Mouse (Mus musculus) cerebellum, postnatal 25 days (tissue): Measurements from ENCODE around the gene Tln2.

Source experiments
- DNase-seq, 2 experiments: peaks; one replicate each; pipeline ENCODE4 v3.0.0; 2021; ENCODE audit warnings: mixed read lengths in 2 of 2

The Tln2 gene

DNA sequence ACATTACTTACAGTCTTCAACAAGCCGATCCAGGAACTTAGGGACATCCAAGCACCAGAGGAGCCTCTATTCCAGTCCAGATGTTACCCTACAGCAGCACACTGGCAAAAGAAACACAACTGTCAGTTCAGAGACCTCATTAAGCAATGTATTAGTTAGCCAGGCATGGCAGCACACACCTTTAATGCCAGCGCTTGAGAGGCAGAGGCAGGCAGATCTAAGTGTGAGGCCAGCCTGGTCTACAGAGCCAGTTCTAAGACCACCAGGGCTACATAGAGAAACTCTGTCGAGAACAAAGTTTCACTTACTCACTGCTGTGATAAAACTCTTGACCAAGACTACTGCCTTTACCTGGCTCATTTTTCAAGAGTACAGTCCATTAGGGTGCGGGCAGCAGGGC, at the start of gene Tln2:
Gene Tln2, minus strand, starts transcription at position 101 of the 400 bp plus-strand sequence.
- no peak for DNase-seq

DNA sequence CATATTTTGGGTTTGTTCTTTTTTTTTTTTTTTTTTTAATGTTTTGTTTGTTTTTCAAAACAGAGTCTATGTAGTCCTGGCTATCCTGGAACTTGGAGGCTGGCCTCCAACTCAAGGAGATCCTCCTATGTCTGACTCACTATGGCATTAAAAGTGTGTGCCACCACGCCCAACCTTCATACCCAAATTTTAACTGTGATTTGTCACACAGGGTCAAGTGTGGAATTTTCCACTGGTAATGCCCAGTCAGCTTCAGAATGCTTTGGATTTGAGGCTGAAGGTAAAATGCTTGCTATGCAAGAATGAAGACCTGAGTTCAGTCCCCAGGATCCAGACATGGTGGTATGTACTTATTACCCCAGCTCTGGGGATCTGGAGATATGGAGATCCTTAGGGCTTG, 49.7 kb upstream of the Tln2 start:
- no peak for DNase-seq

DNA sequence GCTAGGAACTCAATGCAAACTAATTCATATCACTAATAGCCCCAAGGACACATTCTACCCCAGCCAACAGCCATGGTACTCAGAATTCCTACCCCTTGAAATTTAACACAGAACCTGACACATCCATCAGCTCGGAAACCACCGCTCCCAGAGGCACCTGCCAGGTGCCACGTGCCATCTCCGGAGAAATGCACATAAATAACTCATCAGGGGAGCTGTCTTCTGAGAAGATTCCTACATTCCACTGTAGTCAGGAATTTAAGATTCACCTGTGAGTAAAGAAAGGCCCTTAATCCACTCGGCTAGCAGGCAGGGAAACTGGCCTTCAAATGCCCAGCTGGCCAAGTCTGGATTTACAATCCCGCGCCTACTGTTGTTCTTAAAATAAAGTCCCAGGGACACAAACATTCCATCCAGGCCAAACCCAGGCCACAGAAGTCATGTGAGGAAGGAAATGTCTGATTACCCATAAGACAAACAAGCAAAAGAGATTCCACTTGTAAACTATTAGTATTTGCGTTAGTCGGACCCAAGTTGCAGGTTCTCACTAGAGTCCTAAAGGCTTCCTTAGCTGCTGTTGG, 48.4 kb upstream of the Tln2 start:
- no peak for DNase-seq

DNA sequence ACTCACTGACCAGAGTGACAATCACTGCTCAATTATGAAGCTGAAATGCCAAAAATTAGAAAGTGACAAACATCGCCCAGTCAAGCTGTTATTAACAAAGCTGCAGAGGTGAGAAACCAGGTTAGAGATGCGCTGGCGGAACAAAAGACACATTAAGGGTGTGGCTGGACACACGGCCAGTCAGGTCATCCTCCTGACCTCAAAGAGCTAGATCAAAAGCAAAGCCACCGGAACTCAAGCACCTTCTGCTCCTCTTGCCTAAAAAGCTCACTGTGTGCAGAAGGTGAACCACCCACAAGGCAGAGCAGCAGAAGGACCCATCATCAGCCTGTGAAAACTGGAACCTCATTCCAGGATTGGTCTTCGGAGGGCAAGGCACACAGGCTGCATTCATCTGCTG, 47.8 kb upstream of the Tln2 start:
- DNase-seq = no peak

DNA sequence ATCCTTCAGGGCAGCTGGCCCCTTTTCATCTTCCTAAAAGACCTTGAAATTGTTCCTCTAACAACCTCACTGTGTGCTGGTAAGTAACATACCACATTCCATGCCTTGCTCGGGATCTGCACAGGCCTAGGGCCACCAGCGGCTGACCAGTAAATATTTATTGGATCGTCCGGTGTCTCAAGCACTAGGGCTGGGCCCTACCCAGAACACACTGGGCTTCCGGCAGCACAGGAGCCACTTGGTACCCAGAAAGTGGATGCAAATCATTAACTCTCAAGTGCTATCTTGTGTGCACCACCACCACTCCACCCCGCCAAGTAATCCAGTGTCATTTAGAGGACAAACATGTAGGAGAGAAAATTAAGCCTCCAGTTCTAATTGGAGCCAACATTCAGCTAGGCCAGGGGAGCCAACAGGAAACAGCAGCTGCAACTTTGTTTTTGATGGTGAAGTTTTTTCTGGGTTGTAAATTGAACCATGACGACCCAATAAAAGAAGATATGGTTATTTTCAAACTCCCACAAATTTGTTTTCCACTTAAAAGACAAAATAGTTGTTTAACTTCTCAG, 46.4 kb upstream of the Tln2 start:
- DNase-seq = no peak

DNA sequence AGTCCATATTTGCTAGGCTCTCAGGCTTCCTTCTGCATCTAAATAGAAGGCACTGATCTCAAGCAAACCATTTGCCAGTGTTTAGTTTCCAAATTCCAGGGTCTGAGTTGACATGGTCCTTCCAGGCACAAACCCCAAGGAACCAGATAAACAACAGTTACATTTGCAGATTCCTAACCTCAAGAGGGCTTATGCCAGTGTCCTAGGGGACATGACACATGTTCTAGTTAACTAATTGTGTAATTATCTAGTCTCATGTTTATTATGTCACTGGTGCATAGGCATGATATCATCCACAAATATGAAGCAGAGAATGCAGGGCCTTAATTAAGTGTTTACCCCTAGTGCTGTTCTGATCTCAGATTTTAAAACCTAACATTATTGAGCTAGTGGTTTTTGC, 45.4 kb upstream of the Tln2 start:
- DNase-seq = no peak

DNA sequence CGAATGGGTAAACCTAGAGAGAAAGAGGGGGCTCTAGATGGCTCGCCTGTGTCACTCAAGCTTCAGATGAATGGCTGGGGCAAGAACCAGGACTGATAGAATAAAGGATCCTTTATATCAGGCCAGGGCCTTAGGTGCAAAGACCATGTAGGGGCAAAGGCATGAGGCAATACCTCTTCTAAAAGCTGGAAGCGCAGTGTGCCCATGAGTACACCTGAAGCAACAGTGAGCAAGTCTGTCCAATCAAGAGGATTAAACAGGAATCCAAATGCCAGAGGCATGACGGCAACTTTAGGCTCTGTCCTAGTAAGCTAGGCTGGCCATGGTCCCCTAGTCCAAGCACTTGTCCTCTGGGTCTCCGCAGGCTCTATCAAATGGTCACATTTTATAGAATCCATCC, 42.8 kb upstream of the Tln2 start:
- DNase-seq = no peak

DNA sequence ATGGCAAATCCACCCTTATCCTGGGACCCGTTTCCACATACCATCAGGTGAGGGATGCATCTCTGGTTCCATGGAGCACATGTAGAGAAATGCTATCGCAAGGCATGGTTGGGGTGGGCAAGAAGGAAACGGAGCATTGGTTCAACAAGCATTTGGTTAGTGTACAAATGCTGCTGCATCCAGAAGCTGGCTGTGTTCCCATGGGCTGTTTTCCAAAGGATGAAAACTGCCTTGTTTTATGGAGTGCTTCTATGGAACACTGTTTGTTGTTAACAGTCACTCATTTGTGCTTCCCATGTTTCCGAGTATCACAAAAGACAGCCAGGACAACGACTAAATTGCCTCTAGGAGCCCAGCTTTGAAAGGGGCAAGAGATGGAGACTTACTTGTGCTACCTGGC, 35.7 kb upstream of the Tln2 start:
- peak in 1 of 2 experiments; percentile 17 for DNase-seq

DNA sequence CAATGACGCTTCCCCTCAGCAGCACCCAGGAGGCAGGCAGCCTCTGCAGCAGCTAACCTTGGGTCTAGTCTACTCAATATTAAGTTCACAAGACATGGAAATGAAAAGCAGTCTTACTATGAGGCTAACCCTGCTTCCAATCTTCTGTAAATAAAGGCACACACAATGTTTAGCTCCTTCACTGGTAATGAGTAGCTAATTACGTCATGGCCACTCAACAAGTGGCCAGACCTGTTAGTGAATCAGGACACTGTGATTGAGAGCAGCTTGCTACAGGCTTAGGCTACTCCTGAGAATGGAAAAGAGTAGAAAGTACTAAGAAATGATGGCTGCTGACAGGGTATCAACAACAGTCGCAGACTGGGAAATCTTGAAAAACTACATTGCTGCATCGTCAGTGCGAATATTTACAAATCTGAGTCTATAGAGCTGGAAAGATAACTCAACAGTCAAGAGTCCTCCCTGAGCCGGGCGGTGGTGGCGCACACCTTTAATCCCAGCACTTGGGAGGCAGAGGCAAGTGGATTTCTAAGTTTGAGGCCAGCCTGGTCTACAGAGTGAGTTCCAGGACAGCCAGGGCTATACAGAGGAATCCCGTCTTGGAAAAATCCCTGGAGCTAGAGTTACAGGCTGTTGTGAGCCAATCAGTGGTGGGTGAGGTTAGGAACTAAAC, 34.1 kb upstream of the Tln2 start:
- DNase-seq = no peak

DNA sequence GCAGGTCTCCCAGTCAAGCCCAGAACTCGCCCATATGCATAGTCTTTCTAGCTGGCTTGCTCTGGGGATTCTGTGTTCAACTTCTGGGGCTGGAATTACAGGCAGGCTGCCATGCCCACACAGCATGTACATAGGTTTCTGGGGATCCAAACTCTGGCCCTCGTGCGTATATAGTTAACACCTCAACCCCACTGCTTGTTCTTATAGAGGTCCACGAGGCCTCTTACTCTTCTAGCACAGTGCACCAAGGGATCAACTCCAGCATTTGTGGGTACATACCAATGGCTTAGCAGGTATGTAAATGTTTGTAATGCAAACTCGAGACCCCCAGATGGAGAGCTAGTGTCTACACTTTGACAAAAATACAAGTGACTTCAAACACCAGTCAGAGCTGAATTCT, 33.2 kb upstream of the Tln2 start:
- DNase-seq = no peak

DNA sequence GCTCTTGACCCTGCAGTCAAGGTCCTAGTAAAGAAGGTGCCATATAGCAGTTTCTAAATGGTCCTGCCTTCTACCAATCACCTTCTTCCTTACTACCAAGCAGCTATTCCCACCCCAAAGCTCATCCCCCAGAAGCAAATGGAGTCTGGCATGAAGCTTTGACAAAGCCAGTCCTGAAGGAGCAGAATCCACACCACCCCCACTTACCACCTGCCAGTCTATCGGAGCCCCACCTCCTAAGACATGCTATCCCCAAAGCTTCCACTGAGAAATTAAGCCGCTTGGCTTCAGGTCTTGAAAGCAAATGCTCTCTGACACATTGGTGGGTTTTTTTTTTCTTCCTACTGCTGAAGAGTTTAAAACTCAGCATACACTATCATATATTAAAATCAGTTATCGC, 27.6 kb upstream of the Tln2 start:
- no peak for DNase-seq

DNA sequence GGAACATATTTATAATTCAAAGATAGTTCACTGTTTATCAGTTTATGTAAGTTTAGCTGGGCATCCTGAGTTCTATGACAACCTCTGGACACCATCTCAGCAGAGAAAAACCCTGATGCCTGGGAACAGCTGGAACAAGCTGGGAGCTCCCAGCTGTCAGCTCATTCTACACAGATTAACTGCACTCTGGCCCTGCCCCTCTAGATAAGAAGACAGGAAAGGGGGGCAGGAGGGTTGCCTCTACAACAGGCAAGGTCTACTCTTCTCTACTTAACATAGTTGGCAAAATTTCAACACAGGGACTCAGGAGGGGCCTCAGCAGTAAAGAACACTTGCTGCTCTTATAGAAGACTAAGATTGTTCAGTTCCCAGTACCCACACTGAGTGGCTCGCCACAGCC, 27.0 kb upstream of the Tln2 start:
- DNase-seq = no peak

DNA sequence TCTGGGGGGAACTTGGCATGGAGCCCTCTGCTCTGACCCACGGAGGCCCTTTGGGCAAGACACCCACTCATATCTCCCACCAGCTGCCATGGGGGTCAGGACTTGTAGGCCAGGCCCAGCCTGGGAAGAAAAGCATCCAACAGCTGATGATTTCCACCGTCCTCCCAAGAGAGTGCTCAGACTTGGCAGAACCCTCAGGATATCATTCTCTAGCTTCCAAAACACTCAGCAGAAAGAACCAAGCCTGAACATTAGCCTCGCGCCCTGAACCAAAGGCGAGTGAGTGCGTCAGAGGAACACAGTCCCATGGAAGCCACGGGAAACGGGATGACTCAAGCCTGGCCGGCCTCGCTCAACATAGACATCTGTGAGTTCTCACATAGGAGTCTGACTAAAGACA, 25.4 kb upstream of the Tln2 start:
- DNase-seq = no peak

DNA sequence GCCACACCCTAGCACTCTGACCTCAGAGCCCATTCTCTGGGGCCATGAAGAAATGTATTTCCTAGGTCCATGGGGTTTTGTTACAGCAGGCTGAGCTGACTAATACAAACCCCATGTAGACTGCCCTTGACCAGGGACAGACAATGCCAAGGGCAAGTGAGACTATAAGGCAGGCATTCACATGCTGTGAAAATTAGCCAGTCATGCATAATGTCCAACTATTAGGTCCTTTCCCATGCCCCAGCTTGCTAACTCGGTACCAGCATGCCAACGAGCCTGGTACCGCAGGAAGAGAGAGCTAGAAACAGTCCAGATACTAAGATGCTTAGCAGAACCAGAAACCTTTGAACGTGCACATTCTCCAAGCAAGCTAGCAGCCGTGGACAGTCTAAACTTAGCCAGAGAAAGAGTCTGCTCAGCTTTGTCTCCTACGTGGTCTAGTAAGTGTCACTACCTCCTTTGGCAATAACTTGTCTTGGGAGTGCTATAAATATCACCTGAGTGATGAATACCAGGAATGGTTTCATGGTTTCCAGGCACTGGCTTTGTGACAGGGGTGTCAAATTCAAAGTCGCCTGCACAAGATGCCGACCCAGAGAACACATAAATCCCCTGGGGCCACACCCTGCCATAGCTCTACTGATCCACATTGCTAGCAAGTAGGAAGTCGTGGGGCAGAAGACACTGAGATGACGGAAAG, 22.2 kb upstream of the Tln2 start:
- no peak for DNase-seq

DNA sequence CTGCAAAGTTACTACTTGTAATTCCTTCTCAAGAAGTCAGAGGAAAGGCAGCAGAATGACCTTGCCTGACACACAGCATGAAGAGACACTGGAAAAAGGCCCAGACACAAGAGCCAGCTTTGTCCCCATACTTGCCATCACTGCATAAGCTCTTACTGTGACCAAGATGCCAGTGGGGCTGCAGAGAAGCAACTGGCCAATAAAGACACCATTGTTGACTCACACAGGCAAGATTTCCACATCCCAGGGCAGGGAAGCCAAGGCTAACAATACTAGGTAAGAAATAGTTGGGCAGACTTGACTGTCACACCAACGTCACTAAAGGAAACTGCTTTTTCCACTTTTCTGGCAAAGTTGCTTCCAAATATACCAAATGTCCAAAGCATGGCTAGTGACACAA, 20.0 kb upstream of the Tln2 start:
- no peak for DNase-seq

DNA sequence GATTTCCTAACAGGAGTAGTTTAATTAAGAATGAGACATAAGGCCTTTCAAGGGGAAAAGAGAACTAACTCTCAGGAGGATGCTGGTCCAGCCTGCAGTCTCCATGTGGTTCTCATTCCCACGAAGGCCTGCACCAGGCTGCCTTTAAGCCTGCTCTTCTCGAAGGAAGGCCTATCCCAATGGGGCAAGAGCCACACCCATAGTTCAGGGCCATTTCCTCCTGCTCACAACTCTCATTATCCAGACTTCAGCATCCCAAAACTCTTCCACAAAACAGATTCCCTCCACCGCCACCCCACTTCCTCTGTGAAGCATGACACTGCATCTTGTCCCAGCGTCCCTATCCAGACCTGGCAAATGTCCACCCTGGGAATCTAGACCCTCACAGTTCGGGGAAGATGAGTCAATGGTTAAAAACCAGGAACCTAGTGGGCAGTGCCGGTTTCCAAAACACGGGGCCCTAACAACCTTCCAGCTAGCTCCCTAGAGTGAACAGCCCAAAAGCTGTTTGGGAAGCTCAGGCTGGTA, 15.3 kb upstream of the Tln2 start:
- DNase-seq = peak in 1 of 2 experiments; percentile 22

DNA sequence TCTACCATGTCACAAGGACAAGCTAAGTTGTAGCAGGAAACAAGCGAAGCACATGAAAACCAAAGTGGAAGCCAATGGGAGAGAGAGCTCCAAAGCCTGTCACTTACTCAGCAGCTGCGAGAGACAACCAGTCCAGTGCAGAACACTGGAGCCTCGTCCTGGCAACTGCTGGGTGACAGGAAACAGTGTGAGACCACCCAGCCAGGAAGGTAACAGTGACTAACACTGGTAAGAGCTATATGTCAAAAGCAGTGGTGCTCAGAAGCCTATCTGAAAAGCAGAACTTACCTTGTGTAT, 14.1 kb upstream of the Tln2 start:
- DNase-seq = no peak

DNA sequence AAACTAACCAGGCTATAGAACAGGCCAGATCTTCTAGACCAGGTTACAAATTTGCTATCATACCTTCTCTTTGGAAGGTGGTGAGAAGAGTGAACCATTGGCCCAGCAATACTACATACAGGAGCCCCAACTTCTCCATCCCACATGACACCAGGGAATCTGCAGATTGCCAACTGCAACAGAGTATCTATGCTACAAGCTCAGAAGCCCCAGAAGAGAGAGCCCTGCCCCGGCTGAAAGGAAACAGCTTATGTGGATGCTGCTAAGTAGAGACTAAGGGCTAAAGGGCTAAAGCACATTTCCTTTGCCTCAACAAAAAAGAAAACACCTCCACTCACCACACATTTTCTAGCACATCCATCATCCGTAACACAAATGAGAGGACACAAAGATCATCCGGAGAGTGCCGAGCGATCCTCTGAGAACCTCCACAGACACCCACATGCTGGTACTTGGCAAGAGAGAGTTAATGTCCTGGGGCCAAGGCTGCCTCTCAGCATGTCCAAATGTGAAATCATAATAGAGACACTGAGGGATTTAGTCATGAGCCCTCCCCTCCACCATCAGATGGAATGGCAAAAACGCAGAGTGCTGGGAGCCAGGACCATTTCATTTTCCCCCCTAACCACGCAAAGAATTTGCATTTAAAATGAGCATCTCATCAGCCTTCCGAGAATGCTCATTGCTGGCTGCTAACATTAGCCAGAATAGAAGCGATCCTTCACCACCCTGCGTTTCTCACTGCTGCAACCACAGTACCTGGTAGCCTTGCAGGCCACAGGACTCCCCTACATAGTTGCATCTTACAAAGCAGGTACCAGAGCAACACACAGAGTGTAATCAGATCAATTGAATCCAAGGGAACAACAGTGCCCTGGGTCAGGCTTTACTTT, 13.5 kb upstream of the Tln2 start:
- peak; percentile 52 to 64 for DNase-seq

DNA sequence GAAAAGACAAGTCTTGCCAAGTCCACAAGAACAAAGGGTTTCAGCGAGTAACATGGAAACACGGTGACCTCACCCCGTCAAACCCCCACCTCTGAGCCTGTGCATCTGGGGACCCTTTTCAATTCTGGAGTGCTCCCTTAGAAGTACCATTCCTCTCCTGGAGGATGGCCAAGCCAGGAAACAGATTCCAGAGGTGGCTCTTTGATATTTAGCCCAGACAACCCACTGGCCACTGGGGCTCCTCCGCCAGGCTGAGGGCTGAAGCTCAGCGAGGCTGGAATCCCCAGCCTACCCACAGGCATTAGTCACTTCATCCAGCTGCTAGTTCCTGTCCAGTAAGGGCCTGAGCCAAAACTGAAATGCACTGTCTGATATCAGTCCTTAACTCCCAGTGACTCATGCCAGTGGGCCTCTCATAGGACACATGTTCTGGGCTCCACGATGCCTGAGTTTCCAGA, 6.3 kb upstream of the Tln2 start:
- no peak for DNase-seq

DNA sequence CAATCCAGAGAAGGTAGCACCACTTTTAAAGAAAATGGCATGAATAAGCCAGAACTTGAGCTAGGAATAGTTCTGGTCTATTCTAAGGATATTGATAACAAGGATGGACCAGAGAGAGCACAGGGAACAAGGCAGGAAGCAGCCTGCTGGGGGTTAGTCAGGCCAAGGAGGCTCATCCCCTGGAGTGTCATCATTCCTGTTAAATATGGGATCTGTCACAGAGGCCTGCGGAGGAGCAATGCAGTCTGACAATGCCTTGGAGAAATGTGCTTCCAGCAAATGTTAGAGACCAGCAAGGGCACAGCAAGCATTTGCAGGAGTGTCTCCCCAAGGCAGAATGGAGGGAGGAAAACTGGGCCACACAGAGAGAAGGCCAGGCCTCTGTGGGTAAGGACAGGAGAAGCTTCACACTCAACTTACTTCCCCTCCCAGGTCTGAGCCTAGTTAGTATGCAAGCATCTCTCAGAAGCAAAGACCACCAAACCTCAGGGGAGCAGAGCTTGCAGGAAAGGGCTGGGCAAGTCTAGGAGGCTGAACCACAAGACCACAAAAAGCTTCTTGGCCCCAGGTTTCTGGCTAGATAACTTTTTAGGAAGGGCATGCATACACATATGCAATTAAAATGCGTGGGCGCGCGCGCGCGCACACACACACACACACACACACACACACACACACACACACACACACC, 9.5 kb downstream of the Tln2 start:
- DNase-seq = no peak

DNA sequence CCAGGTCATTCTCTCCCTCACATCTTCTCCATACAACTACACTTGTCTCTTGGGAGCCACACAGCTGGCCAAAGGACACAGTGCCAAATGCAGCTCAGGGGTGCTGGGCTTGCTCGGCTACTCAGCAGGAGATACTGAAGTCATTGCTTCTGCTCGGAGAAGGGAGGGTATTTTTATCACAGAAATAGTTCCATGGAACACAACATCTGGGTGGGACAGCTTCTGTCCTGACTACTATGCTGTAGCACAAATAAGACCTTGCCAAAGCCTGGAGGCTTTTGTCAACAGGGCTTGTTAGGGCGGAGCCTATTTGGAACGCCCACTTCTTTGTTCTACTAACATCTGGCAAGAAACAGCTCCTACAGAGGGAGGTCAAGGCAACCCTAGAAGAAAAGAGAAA, 10.2 kb downstream of the Tln2 start:
- no peak for DNase-seq

DNA sequence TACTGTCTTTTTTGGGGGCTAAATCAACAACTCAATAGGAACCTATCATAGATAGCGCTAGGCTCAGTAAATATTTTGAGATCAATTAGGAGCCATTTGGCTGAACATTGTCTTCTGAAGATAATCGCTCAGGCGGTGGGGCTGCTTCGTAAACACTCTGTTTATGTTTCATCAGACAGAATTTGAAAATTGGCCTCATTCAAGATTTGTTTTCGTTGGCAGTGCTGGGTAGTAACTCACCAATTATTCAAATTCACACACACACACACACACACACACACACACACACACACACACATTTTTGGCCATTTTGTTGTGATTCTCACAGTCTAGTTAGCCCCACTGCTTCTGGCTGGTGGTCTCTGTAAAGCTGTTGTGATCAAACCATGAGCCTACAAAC, 12.9 kb downstream of the Tln2 start:
- no peak for DNase-seq
